26 mouse cellular contexts compared by ENCODE assay signal in the genomic region with DNA sequence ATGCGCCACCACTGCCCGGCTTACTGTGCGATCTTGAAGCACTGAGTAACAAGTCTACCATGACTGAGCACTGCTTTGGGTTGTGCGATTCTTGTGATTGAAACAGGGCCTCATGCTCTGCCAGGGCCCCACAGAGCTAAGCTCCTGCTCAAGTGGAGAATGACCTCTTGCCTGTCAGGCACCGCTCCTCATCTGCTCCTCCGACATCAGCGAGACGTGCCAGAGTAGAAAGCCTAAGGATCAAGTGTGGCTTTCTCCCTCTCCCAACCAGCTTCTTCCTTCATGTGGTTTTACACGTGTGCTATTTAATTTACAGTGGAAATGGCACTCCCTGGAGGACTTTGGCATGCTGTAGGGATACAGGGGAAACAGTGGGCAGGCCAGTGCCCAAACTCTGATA. TPM values are rescaled to one million over a fixed set of nuclear protein-coding genes. Genes with fewer than 3 reads are reported as not detected.
A peak's percentile ranks its signal among the peaks of the same experiment; 100 is the strongest.
DNase-seq lines count a peak whose midpoint lies in the region; ATAC-seq and TF ChIP-seq lines count a peak whose summit lies in the region.
"Had no signal": no experiment of that assay in that cellular context is flagged by ENCODE, and none has a peak within 500 bp of the region (broad histone marks: within the 10 kb centered on the region; RNA-seq: fewer than 3 reads in every experiment).

No protein-coding gene starts in this region.

- H3K4me3 ChIP-seq in heart, embryonic 10.5 days, result no peak overlapping the region
- H3K4me3 ChIP-seq in testis, adult 2 months (ENCODE audit: control insufficient read depth, low read depth, low read length), result no peak overlapping the region
- no peak overlapping the region for H3K4me3 ChIP-seq in embryonic facial prominence, embryonic 15.5 days (replicated peaks)
- H3K4me3 ChIP-seq: forebrain, embryonic 10.5 days; heart, embryonic 15.5 days; hindbrain, embryonic 10.5 days; intestine, embryonic 15.5 days; myocyte; neural tube, embryonic 13.5 days had no signal

- H3K4me2 ChIP-seq in embryonic facial prominence, embryonic 15.5 days (replicated peaks), result no peak overlapping the region
- H3K4me2 ChIP-seq: heart, embryonic 15.5 days; intestine, embryonic 15.5 days; liver, embryonic 11.5 days; neural tube, embryonic 13.5 days had no signal

- 78% methylated on average over 9 of the region's 9 CpGs for WGBS in heart, embryonic 10.5 days
- 67% methylated on average over 9 of the region's 9 CpGs for WGBS in embryonic facial prominence, embryonic 15.5 days

- peak overlapping the region; percentile 37; the same call in 1 of the 2 replicates for H3K27ac ChIP-seq in heart, embryonic 10.5 days
- peak overlapping the region; percentile 49; the same call in 1 of the 2 replicates for H3K27ac ChIP-seq in testis, adult 2 months (ENCODE audit: control insufficient read depth, insufficient read depth, low read depth, low read length)
- 0 out of 2 replicates have a peak overlapping the region, but pooled peaks have one; percentile 5 for H3K27ac ChIP-seq in embryonic facial prominence, embryonic 15.5 days (replicated peaks)
- H3K27ac ChIP-seq: forebrain, embryonic 10.5 days; heart, embryonic 15.5 days; hindbrain, embryonic 10.5 days; intestine, embryonic 15.5 days; neural tube, embryonic 13.5 days had no signal

- H3K9me3 ChIP-seq in heart, embryonic 10.5 days, result no peaks in the 10 kb centered on the region
- H3K9me3 ChIP-seq in embryonic facial prominence, embryonic 15.5 days (replicated peaks), result no peaks in the 10 kb centered on the region
- H3K9me3 ChIP-seq: forebrain, embryonic 10.5 days; heart, embryonic 15.5 days; hindbrain, embryonic 10.5 days; intestine, embryonic 15.5 days; neural tube, embryonic 13.5 days had no signal

- H3K36me3 ChIP-seq in heart, embryonic 10.5 days, result no peaks in the 10 kb centered on the region
- no peaks in the 10 kb centered on the region for H3K36me3 ChIP-seq in testis, adult 2 months (ENCODE audit: control insufficient read depth, insufficient read depth, low read length)
- no peaks in the 10 kb centered on the region for H3K36me3 ChIP-seq in embryonic facial prominence, embryonic 15.5 days
- H3K36me3 ChIP-seq: forebrain, embryonic 10.5 days; heart, embryonic 15.5 days; hindbrain, embryonic 10.5 days; intestine, embryonic 15.5 days; neural tube, embryonic 13.5 days had no signal

- TF ChIP-seq POLR2A in testis, adult 2 months (IDR thresholded peaks at IDR 0.05; ENCODE audit: control insufficient read depth, low read depth, low read length), result no peak

- H3K9ac ChIP-seq in embryonic facial prominence, embryonic 15.5 days, result no peak overlapping the region
- H3K9ac ChIP-seq: forebrain, postnatal 0 days; heart, embryonic 15.5 days; intestine, embryonic 15.5 days; neural tube, embryonic 13.5 days had no signal

- no peak for ATAC-seq in embryonic facial prominence, embryonic 15.5 days (ENCODE audit: insufficient number of reproducible peaks, low FRiP score, low TSS enrichment, low read depth)
- ATAC-seq: CD4-positive, CD25-positive, alpha-beta regulatory T cell, adult 4 months; forebrain, postnatal 0 days; hindbrain, embryonic 16.5 days; intestine, embryonic 15.5 days; midbrain, embryonic 16.5 days had no signal

- H3K4me1 ChIP-seq in heart, embryonic 10.5 days, result peaks cover 68% of the 10 kb centered on the region
- H3K4me1 ChIP-seq in testis, adult 2 months (ENCODE audit: control insufficient read depth, insufficient read depth, low read length), result peaks cover 3% of the 10 kb centered on the region; the same call in 1 of the 2 replicates
- H3K4me1 ChIP-seq in embryonic facial prominence, embryonic 15.5 days, result peaks cover 47% of the 10 kb centered on the region

- H3K27me3 ChIP-seq in heart, embryonic 10.5 days (ENCODE audit: insufficient read depth, poor library complexity, severe bottlenecking), result no peaks in the 10 kb centered on the region
- no peaks in the 10 kb centered on the region for H3K27me3 ChIP-seq in testis, adult 2 months (ENCODE audit: control insufficient read depth, insufficient read depth, low read length)
- no peaks in the 10 kb centered on the region for H3K27me3 ChIP-seq in embryonic facial prominence, embryonic 15.5 days
- H3K27me3 ChIP-seq: heart, embryonic 15.5 days; intestine, embryonic 15.5 days; neural tube, embryonic 13.5 days had no signal

- DNase-seq in heart, embryonic 10.5 days (ENCODE audit: low spot score), result no peak
- DNase-seq in heart, adult 9 months (ENCODE audit: low spot score in 2 of 2), result no peak
- DNase-seq in testis, postnatal 10 days (ENCODE audit: low spot score), result no peak
- no peak for DNase-seq in embryo, embryonic 10 days (ENCODE audit: low spot score)
- no peak for DNase-seq in kidney, postnatal 36 days
- DNase-seq: adrenal gland, postnatal 36 days; cerebellum, adult 11 months; cerebellum, postnatal 14 days; forebrain, postnatal 0 days; kidney, adult 8-10 months; kidney, postnatal 10 days; left cerebral cortex, postnatal 4 days; lung, adult 18-20 months; thymus, adult 18-20 months had no signal

- no peak for TF ChIP-seq CTCF in testis, adult 2 months (IDR thresholded peaks at IDR 0.05; ENCODE audit: control insufficient read depth, insufficient read depth, insufficient replicate concordance, low read depth, low read length)

RNA-seq across cellular contexts. Expression of a gene that starts 10.1 kb away (rescaled TPM):
- polyA plus RNA-seq in heart, embryonic 10.5 days (2016; fragmentation: Nextera tagmentation; extraction: Ambion mirVana), result 55.6 and 60.0 TPM in 2 replicates
- polyA plus RNA-seq in testis, adult 2 months (2012; rRNA removed), result 162 and 171 TPM in 2 replicates
- 78.9 and 79.8 TPM in 2 replicates for polyA plus RNA-seq in embryonic facial prominence, embryonic 15.5 days (2015; fragmentation: Nextera tagmentation; extraction: Ambion mirVana)
